Mouse (Mus musculus): ENCODE measurements at regions not wholly inside any gene's neighbourhood (a gene's known extent, or its start where the extent isn't known, plus 50 kb on each side); places are given as distances from the start of the nearest gene placed in this dataset.

- CTCF ChIA-PET: no interaction called here
- POLR2A ChIA-PET: no interaction called here
Measured at GRCm38 (mm10) chr10:92625781-92626180, 96.4 kb downstream of the Nedd1 start.

- POLR2A ChIA-PET: no interaction called here
- CTCF ChIA-PET: no interaction called here
Measured at GRCm38 (mm10) chr10:92615684-92616379, 106.4 kb downstream of the Nedd1 start.

GRCm38 (mm10) chr10:92614341-92614740, 107.9 kb downstream of the Nedd1 start:
- POLR2A ChIA-PET: interaction anchor here in 1 of 4 experiments (0.7 kb wide), 1 partner anchor 16 kb away, joined by 3 read pairs; no protein-coding TSS in a partner anchor

GRCm38 (mm10) chr10:92611060-92611459, 111.2 kb downstream of the Nedd1 start:
- ChIA-PET POLR2A (no interaction called here), CTCF (no interaction called here)

More at GRCm38 (mm10) chr10:92614341-92614740, 107.9 kb downstream of the Nedd1 start:
- CTCF ChIA-PET: no interaction called here

- ChIA-PET CTCF (interaction anchor here in 2 of 4 experiments (0.6 kb wide), 2 partner anchors 810 to 1591 kb away, joined by 3 to 7 read pairs; no protein-coding TSS in a partner anchor), POLR2A (interaction anchor here in 2 of 4 experiments (0.6 kb wide), 2 partner anchors 527 to 555 kb away, joined by 3 read pairs; no protein-coding TSS in a partner anchor)
Measured at GRCm38 (mm10) chr10:92606761-92607160, 115.5 kb downstream of the Nedd1 start.

DNA sequence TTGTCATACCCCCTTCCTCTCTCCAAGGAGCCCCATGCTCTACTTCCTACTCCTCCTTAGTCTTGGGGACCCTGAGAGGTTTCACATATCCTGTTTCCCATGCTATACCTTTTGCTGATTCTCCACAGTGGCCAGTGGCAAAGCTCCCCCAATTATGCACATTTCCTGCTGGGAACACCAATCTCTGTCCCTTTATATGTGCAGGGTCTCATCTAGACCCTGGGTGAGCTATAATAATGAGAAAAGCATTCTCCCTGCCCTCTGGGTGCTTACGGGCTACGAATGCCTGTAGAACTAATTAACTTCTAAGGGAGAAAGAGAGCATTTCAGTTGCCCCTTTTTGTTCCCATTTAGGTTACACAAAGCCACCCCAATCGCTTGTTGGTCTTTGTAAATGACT, 116.6 kb downstream of the Nedd1 start:
- CTCF ChIA-PET: no interaction called here
- POLR2A ChIA-PET: no interaction called here

- CTCF ChIA-PET: no interaction called here
- POLR2A ChIA-PET: no interaction called here
Measured at GRCm38 (mm10) chr10:92600116-92600515, 122.1 kb downstream of the Nedd1 start.

DNA sequence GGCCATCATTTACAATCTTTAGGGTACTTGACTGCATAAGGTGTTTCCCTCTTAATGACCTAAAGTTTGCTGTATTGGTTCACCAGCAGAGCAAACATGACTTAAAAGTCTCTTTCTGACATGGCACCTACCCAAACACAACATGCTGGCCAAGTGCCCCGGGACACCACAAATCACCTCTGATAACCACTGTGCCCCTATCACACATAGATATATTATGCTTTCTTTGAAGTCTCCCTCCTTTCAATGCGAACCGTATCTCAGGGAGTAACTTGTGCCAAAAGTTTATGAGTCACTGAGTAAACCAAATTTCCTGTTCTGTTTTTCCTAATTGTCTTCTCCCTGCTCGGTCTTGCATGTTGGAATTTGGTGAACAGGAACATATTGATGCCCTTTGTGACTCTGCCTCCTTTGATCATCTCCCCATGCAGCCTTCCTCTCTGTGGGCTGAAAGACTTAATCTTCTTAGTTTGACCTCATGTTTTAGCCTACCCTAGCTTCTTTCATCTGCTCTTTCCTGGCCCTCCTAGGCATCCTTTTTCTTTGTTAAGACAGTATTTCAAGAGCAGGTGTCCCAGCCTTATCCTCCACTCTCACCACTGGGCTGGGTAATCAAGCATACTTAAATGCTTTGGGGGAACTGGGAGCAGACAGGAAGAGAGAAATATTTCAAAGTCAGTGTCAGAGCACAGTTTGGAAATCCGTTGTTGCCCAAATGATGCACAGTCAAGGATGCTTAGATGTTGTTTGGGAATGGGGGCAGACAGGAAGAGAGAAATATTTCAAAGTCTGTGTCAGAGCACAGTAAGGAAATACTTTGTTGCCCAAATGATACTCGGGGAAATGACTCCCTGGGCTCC, 126.5 kb downstream of the Nedd1 start:
- ChIA-PET CTCF (no interaction called here), POLR2A (no interaction called here)

DNA sequence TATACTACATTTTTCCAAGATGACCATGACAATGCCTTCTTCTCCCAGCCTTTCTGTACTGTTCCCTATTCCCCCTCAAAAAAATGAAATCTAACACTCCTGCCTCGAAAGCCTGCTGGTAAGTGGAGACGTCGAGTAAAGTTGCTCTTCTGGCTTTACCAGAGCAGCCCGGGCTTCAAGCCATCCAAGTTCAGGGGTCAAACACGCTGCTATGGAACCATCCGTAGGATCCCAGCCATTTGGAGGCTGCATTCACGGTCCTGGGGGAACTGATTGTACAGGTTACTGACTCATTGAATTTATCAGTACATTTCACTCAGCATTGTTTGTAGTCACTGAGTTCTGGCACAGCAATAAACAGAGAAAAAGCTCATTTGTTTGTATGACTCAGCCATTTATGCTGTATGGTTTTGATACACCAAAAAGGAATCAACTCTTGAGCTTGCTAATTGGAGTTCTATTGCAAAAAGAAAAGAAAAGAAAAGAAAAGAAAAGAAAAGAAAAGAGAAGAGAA, 128.2 kb downstream of the Nedd1 start:
- ChIA-PET CTCF (no interaction called here), POLR2A (interaction anchor here in 1 of 4 experiments (0.7 kb wide), 2 partner anchors 522 to 940 kb away, joined by 3 to 4 read pairs; no protein-coding TSS in a partner anchor)

- POLR2A ChIA-PET: no interaction called here
Measured at GRCm38 (mm10) chr10:92578872-92579271, 143.3 kb downstream of the Nedd1 start.

DNA sequence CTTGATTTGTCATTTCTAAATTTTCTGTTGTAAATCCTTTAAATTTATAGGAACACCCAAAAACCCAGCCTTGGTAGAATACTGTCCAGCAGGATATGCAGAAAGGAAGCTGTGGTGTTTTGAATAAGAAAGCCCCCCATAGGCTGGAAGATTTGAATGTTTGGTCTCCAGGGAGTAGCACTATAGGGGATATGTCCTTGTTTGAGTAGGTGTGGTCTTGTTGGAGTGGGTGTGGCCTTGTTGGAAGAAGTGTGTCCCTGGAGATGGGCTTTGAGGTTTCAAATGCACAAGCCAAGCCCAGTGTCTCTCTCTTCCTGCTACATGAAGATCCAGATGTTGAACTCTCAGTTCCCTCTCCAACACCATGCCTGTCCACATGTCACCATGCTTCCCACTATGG, 151.7 kb downstream of the Nedd1 start:
- CTCF ChIA-PET: no interaction called here
- POLR2A ChIA-PET: no interaction called here

More at GRCm38 (mm10) chr10:92578872-92579271, 143.3 kb downstream of the Nedd1 start:
- CTCF ChIA-PET: no interaction called here

GRCm38 (mm10) chr10:92557463-92557862, 164.8 kb downstream of the Nedd1 start:
- CTCF ChIA-PET: no interaction called here
- POLR2A ChIA-PET: no interaction called here

GRCm38 (mm10) chr10:92556526-92557422, 165.4 kb downstream of the Nedd1 start:
- ChIA-PET CTCF (no interaction called here), POLR2A (no interaction called here)

GRCm38 (mm10) chr10:92555727-92556525, 166.3 kb downstream of the Nedd1 start:
- CTCF ChIA-PET: no interaction called here
- POLR2A ChIA-PET: no interaction called here

GRCm38 (mm10) chr10:92553966-92554365, 168.3 kb downstream of the Nedd1 start:
- ChIA-PET CTCF (no interaction called here), POLR2A (no interaction called here)

DNA sequence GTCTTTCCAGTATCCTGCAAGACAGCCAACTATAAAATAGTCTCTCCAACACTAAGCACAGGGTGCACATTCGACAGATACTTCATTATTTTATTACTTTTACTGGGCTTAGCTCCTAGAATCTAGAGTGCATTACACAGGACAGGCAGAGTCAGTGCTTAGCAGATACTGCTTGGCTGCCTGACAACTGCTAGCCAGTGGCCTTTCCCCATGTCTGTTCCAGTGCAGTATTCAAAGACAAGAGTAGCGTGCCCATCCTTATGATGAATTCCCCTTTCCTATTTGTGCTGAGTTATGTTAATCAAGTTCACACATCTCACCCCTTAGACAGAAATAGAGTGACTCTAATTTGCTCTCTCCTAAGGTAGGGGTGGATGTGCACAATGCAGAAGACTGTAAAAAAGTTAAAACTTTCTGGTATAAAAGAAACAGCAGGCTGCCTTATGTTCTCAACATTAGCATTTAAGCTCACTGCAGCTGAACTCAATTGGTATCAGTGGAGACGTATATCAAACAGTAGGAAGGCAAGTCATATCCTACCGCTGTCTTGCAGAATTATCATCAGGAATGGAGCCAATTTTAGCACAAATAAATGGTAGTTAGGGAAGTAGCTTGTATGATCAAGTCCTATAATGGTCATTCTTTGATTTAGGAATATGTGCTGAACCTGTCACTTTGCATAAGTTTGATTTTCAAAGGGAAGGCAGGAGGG, 173.2 kb downstream of the Nedd1 start:
- ChIA-PET POLR2A (no interaction called here), CTCF (no interaction called here)

DNA sequence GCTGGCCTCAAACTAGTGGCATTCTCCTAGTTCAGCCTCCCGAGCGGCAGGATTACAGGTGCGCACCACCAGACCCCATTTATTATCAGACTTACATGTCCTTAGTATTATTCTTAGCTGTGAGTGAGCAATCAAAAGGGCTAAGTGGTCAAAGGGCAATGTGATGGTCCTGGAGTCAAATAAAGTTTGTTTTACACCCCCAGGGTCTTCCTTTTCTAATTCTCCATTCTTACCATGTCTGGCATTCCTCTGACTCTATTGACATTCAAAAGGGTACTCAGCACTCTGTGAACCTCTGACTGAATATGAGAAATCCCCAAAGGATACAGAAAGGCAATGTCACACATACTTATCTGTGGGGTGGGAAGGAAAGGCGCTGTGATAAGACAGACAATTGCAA, 183.8 kb downstream of the Nedd1 start:
- POLR2A ChIA-PET: no interaction called here
- CTCF ChIA-PET: no interaction called here

DNA sequence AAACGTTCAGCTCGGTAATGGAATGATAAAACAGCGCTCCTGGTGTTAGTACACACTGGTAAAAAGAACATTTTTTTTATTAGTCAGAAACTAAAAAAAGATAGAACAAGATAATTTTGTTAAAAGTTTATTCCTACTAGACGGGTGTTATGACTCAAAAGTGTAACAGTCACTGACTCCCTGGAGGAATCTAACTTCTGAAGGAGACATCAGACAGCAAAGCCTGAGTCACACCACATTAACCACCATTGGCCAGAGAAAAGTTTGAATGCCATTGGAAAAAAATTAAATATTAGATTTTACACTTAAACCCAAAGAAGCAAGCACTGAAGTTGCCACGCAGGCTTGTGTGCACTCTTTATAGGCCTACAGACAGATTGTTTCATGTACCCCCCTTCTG, 205.3 kb downstream of the Nedd1 start:
- POLR2A ChIA-PET: no interaction called here
- CTCF ChIA-PET: no interaction called here

Data from embryonic stem cell, embryonic (primary cell).